ENCODE assay signal across 18 mouse cellular contexts in the genomic region with DNA sequence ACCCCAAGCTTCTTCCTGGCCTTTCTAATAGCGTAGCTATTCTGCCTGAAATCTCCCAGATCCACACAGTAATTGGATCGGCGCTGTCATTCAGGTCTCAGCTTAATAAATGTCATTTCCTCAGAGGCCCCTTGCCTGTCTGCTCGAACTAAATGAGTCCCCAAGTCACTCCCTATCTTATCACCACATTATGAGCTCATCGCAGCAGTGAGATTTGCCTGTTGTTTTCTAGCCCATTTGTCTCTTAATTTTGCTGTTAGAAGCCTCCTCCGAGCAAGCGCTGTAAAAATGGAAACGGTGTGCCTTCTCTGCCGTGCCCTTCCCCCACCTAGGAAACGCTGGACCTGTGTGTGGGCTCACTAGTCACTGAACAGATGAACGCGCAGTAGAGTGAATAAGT.
DNase-seq lines count a peak whose midpoint lies in the region; ATAC-seq lines count a peak whose summit lies in the region.
"Had no signal": no experiment of that assay in that cellular context is flagged by ENCODE, and none has a peak within 500 bp of the region (broad histone marks: within the 10 kb centered on the region; RNA-seq: fewer than 3 reads in every experiment).

No protein-coding gene starts in this region.

- H3K4me2 ChIP-seq in heart, embryonic 14.5 days (ENCODE audit: low read length) = 0 out of 2 replicates have a peak overlapping the region, but pooled peaks have one; percentile 0
- 0 out of 2 replicates have a peak overlapping the region, but pooled peaks have one; percentile 11 for H3K4me2 ChIP-seq in midbrain, embryonic 13.5 days (replicated peaks)
- no peak overlapping the region for H3K4me2 ChIP-seq in midbrain, embryonic 11.5 days
- no peak overlapping the region for H3K4me2 ChIP-seq in hindbrain, embryonic 15.5 days
- peak overlapping the region; percentile 11; the same call in 1 of the 2 replicates for H3K4me2 ChIP-seq in neural tube, embryonic 14.5 days (ENCODE audit: low read depth, low read length)
- H3K4me2 ChIP-seq: embryonic facial prominence, embryonic 12.5 days; heart, embryonic 15.5 days; kidney, embryonic 15.5 days; lung, embryonic 14.5 days had no signal

- 0 out of 4 replicates have a peak, but pooled peaks cover 0 to 3% of the 10 kb centered on the region in 2 experiments for H3K4me1 ChIP-seq in heart, embryonic 14.5 days (ENCODE audit: control insufficient read depth in 2 of 2, insufficient read depth in 2 of 2, low read length in 2 of 2)
- H3K4me1 ChIP-seq in midbrain, embryonic 13.5 days (replicated peaks) = peaks cover 14% of the 10 kb centered on the region
- H3K4me1 ChIP-seq in midbrain, embryonic 11.5 days (ENCODE audit: control insufficient read depth, insufficient read depth, low read length) = no peaks in the 10 kb centered on the region
- no peaks in the 10 kb centered on the region; the same call in 1 of the 2 replicates for H3K4me1 ChIP-seq in hindbrain, embryonic 15.5 days (replicated peaks)
- H3K4me1 ChIP-seq in neural tube, embryonic 14.5 days (ENCODE audit: control insufficient read depth, insufficient read depth, low read length) = peaks cover 17% of the 10 kb centered on the region; the same call in 1 of the 2 replicates
- H3K4me1 ChIP-seq: embryonic facial prominence, embryonic 12.5 days; megakaryocyte, embryonic 14.5 days had no signal

- no peak for DNase-seq in heart, adult 18-20 months
- DNase-seq in midbrain, embryonic 11.5 days (ENCODE audit: low spot score, missing footprints) = no peak
- DNase-seq in adrenal gland, adult (ENCODE audit: inconsistent age in 2 of 2, low spot score in 1 of 2) = no peak
- DNase-seq in retina, embryonic 14.5 days (ENCODE audit: low spot score) = no peak
- DNase-seq: adrenal gland, postnatal 36 days; cerebellum, adult 11 months; gastrocnemius, postnatal 14 days; liver; lung, embryonic 14.5 days had no signal

- no peaks in the 10 kb centered on the region for H3K9me3 ChIP-seq in heart, embryonic 14.5 days (ENCODE audit: control insufficient read depth, low read length)
- no peaks in the 10 kb centered on the region for H3K9me3 ChIP-seq in midbrain, embryonic 13.5 days
- no peaks in the 10 kb centered on the region for H3K9me3 ChIP-seq in midbrain, embryonic 11.5 days (ENCODE audit: control insufficient read depth, low read length)
- H3K9me3 ChIP-seq in hindbrain, embryonic 15.5 days = no peaks in the 10 kb centered on the region
- no peaks in the 10 kb centered on the region for H3K9me3 ChIP-seq in neural tube, embryonic 14.5 days (ENCODE audit: control insufficient read depth, low read length)
- H3K9me3 ChIP-seq: embryonic facial prominence, embryonic 12.5 days; heart, embryonic 15.5 days; kidney, embryonic 15.5 days had no signal

- H3K9ac ChIP-seq in heart, embryonic 14.5 days (ENCODE audit: low read length) = no peak overlapping the region
- H3K9ac ChIP-seq in midbrain, embryonic 13.5 days (replicated peaks) = no peak overlapping the region
- no peak overlapping the region for H3K9ac ChIP-seq in midbrain, embryonic 11.5 days (ENCODE audit: low read length)
- no peak overlapping the region for H3K9ac ChIP-seq in hindbrain, embryonic 15.5 days
- H3K9ac ChIP-seq in neural tube, embryonic 14.5 days (replicated peaks; ENCODE audit: low read depth, low read length) = no peak overlapping the region
- H3K9ac ChIP-seq: embryonic facial prominence, embryonic 12.5 days; heart, embryonic 15.5 days; kidney, embryonic 15.5 days; lung, embryonic 14.5 days had no signal

- no peak overlapping the region for H3K4me3 ChIP-seq in heart, embryonic 14.5 days (ENCODE audit: control insufficient read depth in 1 of 2, insufficient read depth in 1 of 2, low read depth in 1 of 2, low read length in 2 of 2)
- no peak overlapping the region for H3K4me3 ChIP-seq in midbrain, embryonic 13.5 days (replicated peaks)
- H3K4me3 ChIP-seq in midbrain, embryonic 11.5 days (ENCODE audit: low read depth, low read length) = no peak overlapping the region
- no peak overlapping the region for H3K4me3 ChIP-seq in hindbrain, embryonic 15.5 days
- no peak overlapping the region for H3K4me3 ChIP-seq in neural tube, embryonic 14.5 days (ENCODE audit: low read depth, low read length)
- H3K4me3 ChIP-seq: embryonic facial prominence, embryonic 12.5 days; heart, embryonic 15.5 days; kidney, embryonic 15.5 days; megakaryocyte, embryonic 14.5 days had no signal

- no peaks in the 10 kb centered on the region for H3K27me3 ChIP-seq in heart, embryonic 14.5 days (ENCODE audit: control insufficient read depth, insufficient read depth, low read length)
- no peaks in the 10 kb centered on the region for H3K27me3 ChIP-seq in midbrain, embryonic 13.5 days
- H3K27me3 ChIP-seq in midbrain, embryonic 11.5 days (ENCODE audit: control insufficient read depth, insufficient read depth, low read length) = no peaks in the 10 kb centered on the region
- no peaks in the 10 kb centered on the region for H3K27me3 ChIP-seq in hindbrain, embryonic 15.5 days
- no peaks in the 10 kb centered on the region for H3K27me3 ChIP-seq in neural tube, embryonic 14.5 days (ENCODE audit: control insufficient read depth, insufficient read depth, low read length)
- H3K27me3 ChIP-seq: embryonic facial prominence, embryonic 12.5 days; heart, embryonic 15.5 days; kidney, embryonic 15.5 days had no signal

- 33% methylated on average over 12 of the region's 12 CpGs for WGBS in heart, embryonic 14.5 days
- 53% methylated on average over 12 of the region's 12 CpGs for WGBS in midbrain, embryonic 13.5 days
- 76% methylated on average over 12 of the region's 12 CpGs for WGBS in midbrain, embryonic 11.5 days
- WGBS in hindbrain, embryonic 15.5 days = 43% methylated on average over 12 of the region's 12 CpGs
- WGBS in neural tube, embryonic 14.5 days = 26% methylated on average over 12 of the region's 12 CpGs

- no peak overlapping the region for H3K27ac ChIP-seq in heart, embryonic 14.5 days (replicated peaks in 1 of 2; ENCODE audit: control insufficient read depth in 1 of 2, insufficient read depth in 1 of 2, low read depth in 2 of 2, low read length in 2 of 2)
- peak overlapping the region; percentile 70 for H3K27ac ChIP-seq in midbrain, embryonic 13.5 days
- no peak overlapping the region for H3K27ac ChIP-seq in midbrain, embryonic 11.5 days (ENCODE audit: low read depth, low read length)
- H3K27ac ChIP-seq in hindbrain, embryonic 15.5 days (replicated peaks) = peak overlapping the region; percentile 25
- H3K27ac ChIP-seq in neural tube, embryonic 14.5 days (ENCODE audit: low read depth, low read length) = peak overlapping the region; percentile 69
- H3K27ac ChIP-seq: embryonic facial prominence, embryonic 12.5 days; heart, embryonic 15.5 days; kidney, embryonic 15.5 days had no signal

- no peaks in the 10 kb centered on the region for H3K36me3 ChIP-seq in heart, embryonic 14.5 days (ENCODE audit: control insufficient read depth, insufficient read depth, low read length)
- no peaks in the 10 kb centered on the region for H3K36me3 ChIP-seq in midbrain, embryonic 13.5 days
- no peaks in the 10 kb centered on the region for H3K36me3 ChIP-seq in midbrain, embryonic 11.5 days (ENCODE audit: control insufficient read depth, insufficient read depth, low read length)
- no peaks in the 10 kb centered on the region for H3K36me3 ChIP-seq in hindbrain, embryonic 15.5 days
- no peaks in the 10 kb centered on the region for H3K36me3 ChIP-seq in neural tube, embryonic 14.5 days (ENCODE audit: control insufficient read depth, insufficient read depth, low read length)
- H3K36me3 ChIP-seq: embryonic facial prominence, embryonic 12.5 days; heart, embryonic 15.5 days; kidney, embryonic 15.5 days had no signal

- no peak for ATAC-seq in heart, embryonic 14.5 days (ENCODE audit: insufficient number of reproducible peaks, insufficient read depth, low FRiP score, low read depth)
- ATAC-seq in midbrain, embryonic 13.5 days = peak; percentile 74
- no peak for ATAC-seq in midbrain, embryonic 11.5 days (ENCODE audit: low FRiP score)
- ATAC-seq in hindbrain, embryonic 15.5 days (ENCODE audit: low FRiP score, low read depth) = peak; percentile 70
- ATAC-seq in neural tube, embryonic 14.5 days (ENCODE audit: low read depth) = peak; percentile 69; the same call in 1 of the 2 replicates
- ATAC-seq: CD4-positive, CD25-positive, alpha-beta regulatory T cell, adult 4 months had no signal

Comparison
In these comparisons a context has a peak if more than half of its experiments do, and no peak if none do; other contexts are left out.
1. ATAC-seq: peak in midbrain, embryonic 13.5 days (single experiment), hindbrain, embryonic 15.5 days (single experiment) and neural tube, embryonic 14.5 days (single experiment); none in heart, embryonic 14.5 days (single experiment) and midbrain, embryonic 11.5 days (single experiment).
2. H3K27ac ChIP-seq: peak in midbrain, embryonic 13.5 days (single experiment), hindbrain, embryonic 15.5 days (single experiment) and neural tube, embryonic 14.5 days (single experiment); none in heart, embryonic 14.5 days (0 of 2) and midbrain, embryonic 11.5 days (single experiment).
3. H3K4me2 ChIP-seq: peak in heart, embryonic 14.5 days (single experiment), midbrain, embryonic 13.5 days (single experiment) and neural tube, embryonic 14.5 days (single experiment); none in midbrain, embryonic 11.5 days (single experiment) and hindbrain, embryonic 15.5 days (single experiment).